Mouse (Mus musculus) spleen, adult 10 weeks (tissue): ENCODE measurements around the gene Faxc. TPM values are rescaled to one million over a fixed set of nuclear protein-coding genes. Genes with fewer than 3 reads are reported as not detected.

Experiments
- polyA plus RNA-seq: library from polyadenylated mRNA; stranded (reverse); fragments of 350-450 nt; fragmentation: Illumina TruSeq; extraction: RNeasy Lipid Tissue Mini Kit (QIAGEN cat#74804); gene quantifications from one replicate; pipeline ENCODE4 v1.2.3, GENCODE M21; 2015; ENCODE audit warnings: low replicate concordance; ENCODE audit not compliant: insufficient read depth

Faxc gene
- polyA plus RNA-seq, result 0.59 TPM

DNA sequence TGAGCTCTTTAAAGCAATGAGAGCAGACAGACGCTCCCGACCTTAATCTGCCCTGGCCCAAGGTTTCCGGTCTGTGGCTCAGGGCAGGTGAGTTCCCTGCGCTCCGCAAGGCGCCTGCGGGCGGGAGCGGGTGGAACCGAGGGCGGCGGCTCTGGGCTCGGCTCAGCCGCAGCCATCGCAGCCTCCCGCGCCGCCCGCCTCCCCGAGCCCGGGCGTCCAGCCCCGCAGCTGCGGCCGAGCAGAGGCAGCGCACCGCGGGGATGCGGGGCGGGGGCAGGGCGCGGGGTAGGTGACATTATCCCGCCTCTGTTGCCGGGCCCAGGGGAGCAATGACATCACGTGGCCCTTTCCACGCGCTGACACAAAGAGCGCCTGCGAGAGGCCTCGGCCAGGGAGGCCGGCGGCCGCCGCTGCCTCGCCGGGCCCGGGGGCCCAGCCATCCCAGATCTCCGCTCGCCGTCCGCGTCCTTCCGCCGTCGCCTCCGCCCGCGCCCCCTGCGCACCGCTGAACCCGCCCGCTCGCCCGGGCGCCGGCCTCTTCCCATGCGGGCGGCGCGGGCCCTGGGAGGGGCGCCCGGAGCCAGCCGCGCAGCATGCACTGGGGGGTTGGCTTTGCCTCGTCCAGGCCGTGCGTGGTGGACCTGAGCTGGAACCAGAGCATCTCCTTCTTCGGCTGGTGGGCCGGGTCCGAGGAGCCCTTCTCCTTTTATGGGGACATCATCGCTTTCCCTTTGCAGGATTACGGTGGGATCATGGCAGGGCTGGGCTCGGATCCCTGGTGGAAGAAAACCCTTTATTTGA is at the start of gene Faxc:
Faxc (plus strand) TSS at position 359 of the 801 bp plus-strand sequence.

Other genes starting within 250 kb of the Faxc start
- gene Prdm13, start 245.4 kb upstream of the Faxc start, polyA plus RNA-seq, result not detected
- gene Ccnc, start 203.6 kb upstream of the Faxc start, polyA plus RNA-seq, result 36.3 TPM
- 30.5 TPM for gene Usp45, start 164.2 kb upstream of the Faxc start, polyA plus RNA-seq
- 19.7 TPM for gene Tstd3, start 164.1 kb upstream of the Faxc start, polyA plus RNA-seq
- gene Pnisr, start 83.7 kb upstream of the Faxc start, polyA plus RNA-seq, result 414 TPM
- 7.2 TPM for gene Coq3, start 51.7 kb upstream of the Faxc start, polyA plus RNA-seq